Mouse (Mus musculus): Measurements from ENCODE around the gene E030030I06Rik.

DNA sequence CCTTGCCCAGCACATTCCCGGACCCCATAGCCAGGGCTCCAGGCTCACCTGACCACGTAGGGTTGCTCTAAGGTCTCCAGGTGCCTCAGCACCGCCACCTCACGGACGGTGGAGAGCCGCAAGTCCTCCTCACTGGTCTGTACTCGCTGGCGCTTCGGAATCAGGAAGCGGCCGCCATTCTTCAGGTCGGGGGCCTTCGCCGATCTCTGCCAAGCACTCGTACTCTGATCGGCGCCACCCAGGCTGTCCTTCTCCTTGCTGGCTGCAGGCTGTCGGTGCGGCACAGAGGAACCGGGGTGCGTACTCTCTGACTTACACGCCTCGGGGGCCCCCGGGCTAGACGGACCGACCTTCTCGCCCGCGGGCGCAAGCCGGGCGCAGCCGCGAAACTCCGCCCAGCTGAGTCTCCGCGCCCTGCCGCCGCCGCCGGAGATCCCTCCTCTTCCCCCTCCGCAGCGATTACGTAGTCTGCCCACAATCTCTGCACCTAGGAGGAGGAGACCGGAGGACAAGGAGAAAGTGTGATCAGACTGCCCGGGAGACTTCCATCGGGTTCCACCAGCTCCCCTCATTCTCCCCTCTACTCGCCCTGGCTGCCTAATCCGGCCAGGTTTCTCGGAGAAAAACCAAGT lies 513 bp downstream of the E030030I06Rik start:
- TF ChIP-seq CTCF (IDR thresholded peaks at IDR 0.05; ENCODE audit: low read depth, low read length) (no peak), TAL1 (conservative IDR thresholded peaks at IDR 0.05; ENCODE audit: low read depth, low read length) (no peak), GATA1 (IDR thresholded peaks at IDR 0.05; ENCODE audit: borderline replicate concordance, low read length) (no peak), POLR2AphosphoS5 (IDR thresholded peaks at IDR 0.05; ENCODE audit: insufficient replicate concordance, low read depth, low read length) (no peak), GATA2 (IDR thresholded peaks at IDR 0.05; ENCODE audit: borderline replicate concordance, low read depth, low read length) (no peak)
